Mouse (Mus musculus) cerebellum, adult 2 months (tissue): ENCODE measurements around the gene Gtf2a2.

Experiments
- CTCF ChIP-seq: fragments of 200-500 bp; IDR thresholded peaks from 2 replicates; pipeline ENCODE4 v1.5.1; 2011; ENCODE audit warnings: low read depth, mild to moderate bottlenecking, control low read depth, low read length, moderate library complexity, borderline replicate concordance; ENCODE audit not compliant: insufficient read depth
- POLR2A ChIP-seq: fragments of 200-500 bp; IDR thresholded peaks from 2 replicates; pipeline ENCODE4 v1.6.1; 2011; ENCODE audit warnings: low read length, control low read depth, borderline replicate concordance; ENCODE audit not compliant: insufficient read depth

- TF ChIP-seq CTCF, result no peak
- TF ChIP-seq POLR2A, result no peak
Measured at GRCm38 (mm10) chr9:70024648-70025047, 12.3 kb downstream of the Gtf2a2 start.
